Mouse (Mus musculus) midbrain, embryonic 16.5 days (tissue): ENCODE measurements around the gene Gab1. TPM values are rescaled to one million over a fixed set of nuclear protein-coding genes. Genes with fewer than 3 reads are reported as not detected.

Source experiments
- ATAC-seq: fragments of 200-750 bp; cut with Nextera tagmentation; 2 replicates; pipeline ENCODE4 v1.8.0; 2017; ENCODE audit warnings: moderate TSS enrichment
- H3K27ac ChIP-seq: fragments of 300-500 bp; sonication (generic); 2 replicates; pipeline ENCODE4 v1.5.1; 2014; ENCODE audit warnings: mild to moderate bottlenecking, low read length, mixed read lengths
- H3K27me3 ChIP-seq: fragments of 300-500 bp; sonication (generic); 2 replicates; pipeline ENCODE4 v1.6.1; 2014; ENCODE audit warnings: low read depth, low read length, mixed read lengths; ENCODE audit not compliant: control insufficient read depth, insufficient read depth
- H3K36me3 ChIP-seq: fragments of 300-500 bp; sonication (generic); 2 replicates; pipeline ENCODE4 v1.6.1; 2014; ENCODE audit warnings: mild to moderate bottlenecking, low read length, moderate library complexity, mixed read lengths; ENCODE audit not compliant: control insufficient read depth, insufficient read depth
- H3K4me1 ChIP-seq: fragments of 300-500 bp; sonication (generic); 2 replicates; pipeline ENCODE4 v1.6.1; 2014; ENCODE audit warnings: mild to moderate bottlenecking, low read length, mixed read lengths; ENCODE audit not compliant: control insufficient read depth, insufficient read depth
- H3K4me2 ChIP-seq: fragments of 300-500 bp; sonication (generic); 2 replicates; pipeline ENCODE4 v1.6.1; 2014; ENCODE audit warnings: mild to moderate bottlenecking, low read length, mixed read lengths
- H3K4me3 ChIP-seq: fragments of 300-500 bp; sonication (generic); 2 replicates; pipeline ENCODE4 v1.5.1; 2014; ENCODE audit warnings: low read depth, mild to moderate bottlenecking, low read length, moderate library complexity, mixed read lengths
- H3K9ac ChIP-seq: fragments of 300-500 bp; sonication (generic); 2 replicates; pipeline ENCODE4 v1.6.1; 2014; ENCODE audit warnings: low read depth, low read length, mixed read lengths
- H3K9me3 ChIP-seq: fragments of 300-500 bp; sonication (generic); replicated peaks from 2 replicates; pipeline ENCODE4 v1.6.1; 2014; ENCODE audit warnings: mild to moderate bottlenecking, low read length, mixed read lengths; ENCODE audit not compliant: control insufficient read depth, poor library complexity, severe bottlenecking
- WGBS: fragments of 180-500 bp; shearing (Covaris S2); extraction: QIAGEN DNeasy Blood & Tissue Kit; methylation state at CpG from one replicate; pipeline ENCODE4 v1.1.7; 2014; 5-methylcytosine and 5-hydroxymethylcytosine counted together
- polyA plus RNA-seq: library from polyadenylated mRNA; unstranded; fragments of >200 nt; fragmentation: Nextera tagmentation; extraction: Ambion mirVana; gene quantifications from 2 replicates; pipeline ENCODE4 v1.2.1, GENCODE M21; 2015

The Gab1 gene
- polyA plus RNA-seq, 1 experiment from 2014 or later = 7.6 TPM

GRCm38 (mm10) chr8:80794585-80795509, 85.5 kb downstream of the Gab1 start:
- no peak overlapping the region for H3K27ac ChIP-seq
- WGBS = 91% methylated on average over 19 of the region's 19 CpGs
- H3K36me3 ChIP-seq = no peaks in the 10 kb centered on the region
- no peak overlapping the region for H3K4me3 ChIP-seq
- no peaks in the 10 kb centered on the region for H3K9me3 ChIP-seq
- no peak overlapping the region for H3K4me2 ChIP-seq
- H3K9ac ChIP-seq = no peak overlapping the region
- no peak for ATAC-seq
- H3K4me1 ChIP-seq = no peaks in the 10 kb centered on the region
- H3K27me3 ChIP-seq = no peaks in the 10 kb centered on the region

DNA sequence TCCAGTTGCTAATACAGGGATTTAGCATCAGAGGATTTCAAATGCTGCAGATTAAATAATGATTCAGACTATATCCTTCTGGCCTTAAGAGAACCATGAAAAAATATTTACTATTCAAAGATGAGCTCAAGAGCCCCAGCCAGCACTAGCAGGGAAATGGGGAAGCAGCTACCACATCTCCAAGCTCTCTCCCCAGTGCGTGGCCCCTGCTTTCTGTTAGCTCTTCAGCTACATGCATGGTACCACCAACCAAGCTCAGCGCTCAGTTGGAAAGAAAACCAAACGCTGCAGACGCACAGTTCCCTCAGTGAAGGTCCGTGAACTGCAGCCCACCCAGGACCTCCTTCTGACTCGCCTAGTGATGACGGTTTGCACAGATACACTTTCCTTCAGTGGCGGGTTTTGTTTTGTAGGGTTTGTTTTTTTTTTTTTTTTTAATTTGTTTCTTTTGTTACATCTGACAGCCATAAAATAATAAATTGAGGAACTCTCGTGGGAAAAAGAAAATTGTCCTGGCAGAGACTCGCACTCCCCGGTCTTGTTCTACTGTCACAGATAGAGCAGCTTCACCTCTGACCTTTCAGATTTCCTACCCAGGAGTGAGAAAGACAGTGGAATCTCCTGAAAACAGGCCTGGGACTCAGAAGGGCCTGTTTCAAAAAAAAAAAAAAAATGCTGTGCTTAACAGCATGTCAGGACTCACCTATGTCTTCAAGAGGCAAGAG, 86.4 kb downstream of the Gab1 start:
- no peak overlapping the region for H3K4me3 ChIP-seq
- no peaks in the 10 kb centered on the region for H3K36me3 ChIP-seq
- WGBS = 70% methylated on average over 11 of the region's 11 CpGs
- H3K9ac ChIP-seq = no peak overlapping the region
- H3K27me3 ChIP-seq = no peaks in the 10 kb centered on the region
- no peaks in the 10 kb centered on the region for H3K9me3 ChIP-seq
- H3K27ac ChIP-seq = no peak overlapping the region
- H3K4me2 ChIP-seq = no peak overlapping the region
- no peaks in the 10 kb centered on the region for H3K4me1 ChIP-seq
- no peak for ATAC-seq

GRCm38 (mm10) chr8:80792214-80792613, 88.1 kb downstream of the Gab1 start:
- H3K27me3 ChIP-seq = no peaks in the 10 kb centered on the region
- H3K4me3 ChIP-seq = no peak overlapping the region
- 90% methylated on average over 5 of the region's 5 CpGs for WGBS
- H3K27ac ChIP-seq = no peak overlapping the region
- no peaks in the 10 kb centered on the region for H3K9me3 ChIP-seq
- no peak overlapping the region for H3K4me2 ChIP-seq
- no peak overlapping the region for H3K9ac ChIP-seq
- no peak for ATAC-seq
- H3K4me1 ChIP-seq = no peaks in the 10 kb centered on the region
- no peaks in the 10 kb centered on the region for H3K36me3 ChIP-seq

- Histone ChIP-seq H3K9ac (no peak overlapping the region), H3K4me3 (no peak overlapping the region), H3K36me3 (no peaks in the 10 kb centered on the region), H3K27me3 (no peaks in the 10 kb centered on the region), H3K4me1 (no peaks in the 10 kb centered on the region), H3K9me3 (no peaks in the 10 kb centered on the region), H3K4me2 (no peak overlapping the region), H3K27ac (no peak overlapping the region)
- no peak for ATAC-seq
- 97% methylated on average over 6 of the region's 6 CpGs for WGBS
Observed at GRCm38 (mm10) chr8:80789324-80789723, 91.0 kb downstream of the Gab1 start.

GRCm38 (mm10) chr8:80784559-80784958, 95.8 kb downstream of the Gab1 start:
- Histone ChIP-seq H3K27me3 (no peaks in the 10 kb centered on the region), H3K27ac (no peak overlapping the region), H3K4me2 (no peak overlapping the region), H3K9me3 (no peaks in the 10 kb centered on the region), H3K9ac (no peak overlapping the region), H3K4me3 (no peak overlapping the region), H3K36me3 (no peaks in the 10 kb centered on the region), H3K4me1 (no peaks in the 10 kb centered on the region)
- whole genome bisulfite sequencing = 94% methylated on average over 9 of the region's 9 CpGs
- no peak for ATAC-seq

DNA sequence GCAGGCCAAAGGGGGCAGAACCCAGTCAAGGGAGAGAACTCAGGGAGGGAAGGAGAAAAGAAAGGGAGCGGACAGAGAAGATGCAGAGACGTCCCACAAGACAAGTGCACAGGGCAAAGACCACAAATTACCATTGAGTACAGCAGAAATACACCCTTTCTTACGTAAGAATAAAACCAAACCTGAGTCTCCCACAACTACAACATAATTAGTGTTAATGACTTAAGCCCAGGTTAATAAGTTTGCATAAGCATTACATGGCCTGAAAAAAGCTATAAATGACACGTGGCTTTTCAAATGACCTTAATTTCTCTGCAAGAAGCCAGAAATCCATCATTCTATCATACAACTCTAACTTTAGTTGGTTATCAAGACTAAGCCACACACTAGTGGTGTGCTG, 97.0 kb downstream of the Gab1 start:
- H3K9ac ChIP-seq = no peak overlapping the region
- WGBS = 95% methylated on average over 4 of the region's 4 CpGs
- ATAC-seq = no peak
- no peaks in the 10 kb centered on the region for H3K9me3 ChIP-seq
- no peak overlapping the region for H3K27ac ChIP-seq
- H3K36me3 ChIP-seq = no peaks in the 10 kb centered on the region
- H3K27me3 ChIP-seq = no peaks in the 10 kb centered on the region
- H3K4me2 ChIP-seq = no peak overlapping the region
- H3K4me1 ChIP-seq = no peaks in the 10 kb centered on the region
- H3K4me3 ChIP-seq = no peak overlapping the region

DNA sequence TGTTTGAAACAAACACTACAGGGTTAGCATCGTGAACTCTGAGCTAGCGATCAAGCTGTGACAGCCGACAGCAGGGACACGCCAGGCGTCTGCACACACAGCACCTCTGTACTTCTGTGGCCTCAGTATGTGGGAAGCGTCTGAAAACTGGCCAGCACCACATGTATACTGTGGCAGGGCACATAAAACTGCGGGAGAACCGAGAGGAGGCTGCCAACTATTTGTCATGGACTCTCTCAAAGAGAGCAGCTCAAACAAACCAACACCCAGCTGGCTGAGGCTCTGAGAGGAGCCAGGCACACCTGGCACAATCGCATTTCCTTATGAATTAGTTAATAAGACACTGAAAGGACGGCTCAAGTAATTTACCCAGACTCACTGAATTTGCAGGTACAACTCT, 99.0 kb downstream of the Gab1 start:
- Histone ChIP-seq H3K27me3 (no peaks in the 10 kb centered on the region), H3K9ac (no peak overlapping the region), H3K9me3 (no peaks in the 10 kb centered on the region), H3K4me2 (no peak overlapping the region), H3K4me3 (no peak overlapping the region), H3K4me1 (no peaks in the 10 kb centered on the region), H3K36me3 (no peaks in the 10 kb centered on the region), H3K27ac (no peak overlapping the region)
- ATAC-seq = peak; percentile 48; the same call in 1 of the 2 replicates
- WGBS = 57% methylated on average over 10 of the region's 10 CpGs

DNA sequence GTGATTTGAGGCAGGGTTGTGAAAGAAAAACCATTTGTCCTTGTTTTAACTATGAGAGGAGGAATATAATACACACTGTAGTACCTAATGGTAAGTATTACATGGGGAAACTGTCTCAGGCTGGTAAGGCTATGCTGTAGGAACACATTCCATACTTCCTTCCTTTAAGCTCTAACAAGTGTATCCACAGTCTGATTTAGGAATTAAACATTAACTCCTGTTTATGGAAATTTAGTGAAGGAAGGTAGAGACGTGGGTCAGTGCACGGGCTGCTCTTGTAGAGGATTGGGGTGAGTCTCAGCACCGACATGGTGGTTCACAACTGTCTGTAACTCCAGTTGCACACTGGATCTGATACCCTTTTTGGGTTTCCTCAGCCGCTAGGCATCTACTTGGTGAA, 100.0 kb downstream of the Gab1 start:
- Histone ChIP-seq H3K4me1 (no peaks in the 10 kb centered on the region), H3K4me3 (no peak overlapping the region), H3K9ac (no peak overlapping the region), H3K36me3 (no peaks in the 10 kb centered on the region), H3K4me2 (no peak overlapping the region), H3K9me3 (no peaks in the 10 kb centered on the region), H3K27me3 (no peaks in the 10 kb centered on the region), H3K27ac (no peak overlapping the region)
- WGBS = 95% methylated on average over 4 of the region's 4 CpGs
- no peak for ATAC-seq

DNA sequence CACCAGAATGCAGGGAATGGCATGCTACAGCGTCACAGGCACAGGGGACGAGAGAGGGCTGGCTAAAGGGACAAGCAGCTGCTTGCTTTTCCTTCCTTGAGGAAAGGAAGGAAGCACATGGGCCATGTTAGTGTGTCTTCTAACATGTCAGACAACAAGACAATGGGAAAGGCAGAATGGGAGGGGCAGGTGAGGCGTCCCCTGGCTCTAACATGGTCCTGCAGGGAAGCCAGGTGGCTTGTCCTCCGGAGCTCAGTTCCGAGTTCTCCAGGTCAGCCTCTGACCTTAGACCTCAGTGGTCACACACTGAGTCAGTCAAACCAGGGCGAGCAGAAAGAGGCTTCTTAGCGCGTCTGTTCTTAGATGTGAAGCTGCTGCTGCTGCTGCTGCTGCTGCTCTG, 103.9 kb downstream of the Gab1 start:
- Histone ChIP-seq H3K9me3 (no peaks in the 10 kb centered on the region), H3K27me3 (no peaks in the 10 kb centered on the region), H3K4me3 (no peak overlapping the region), H3K4me1 (no peaks in the 10 kb centered on the region), H3K4me2 (no peak overlapping the region), H3K27ac (no peak overlapping the region), H3K9ac (no peak overlapping the region), H3K36me3 (no peaks in the 10 kb centered on the region)
- 69% methylated on average over 8 of the region's 8 CpGs for WGBS
- ATAC-seq = no peak
